Mouse (Mus musculus) lung, postnatal 36 days (tissue): Measurements from ENCODE around the gene Adcy10.
A peak's percentile ranks its signal among the peaks of the same experiment; 100 is the strongest.

ENCODE experiments used
- DNase-seq: peaks from one replicate; pipeline ENCODE4 v3.0.0; 2022; ENCODE audit warnings: mixed read lengths

The Adcy10 gene

GRCm38 (mm10) chr1:165605774-165606173, 120.8 kb downstream of the Adcy10 start:
- peak; percentile 45 for DNase-seq

GRCm38 (mm10) chr1:165608904-165609303, 123.9 kb downstream of the Adcy10 start:
- no peak for DNase-seq

- no peak for DNase-seq
Measured at GRCm38 (mm10) chr1:165609495-165610320, 124.7 kb downstream of the Adcy10 start.

GRCm38 (mm10) chr1:165610321-165610999, 125.5 kb downstream of the Adcy10 start:
- no peak for DNase-seq

- no peak for DNase-seq
Measured at GRCm38 (mm10) chr1:165612714-165613113, 127.7 kb downstream of the Adcy10 start.

- DNase-seq = no peak
Measured at GRCm38 (mm10) chr1:165613926-165614325, 128.9 kb downstream of the Adcy10 start.

- DNase-seq = no peak
Measured at GRCm38 (mm10) chr1:165614793-165615192, 129.8 kb downstream of the Adcy10 start.

- no peak for DNase-seq
Measured at GRCm38 (mm10) chr1:165616652-165617051, 131.7 kb downstream of the Adcy10 start.

GRCm38 (mm10) chr1:165617166-165617891, 132.3 kb downstream of the Adcy10 start:
- peak; percentile 67 for DNase-seq

GRCm38 (mm10) chr1:165618201-165618624, 133.2 kb downstream of the Adcy10 start:
- DNase-seq = peak; percentile 63

- DNase-seq = no peak
Measured at GRCm38 (mm10) chr1:165625058-165625457, 140.1 kb downstream of the Adcy10 start.

GRCm38 (mm10) chr1:165625896-165626295, 140.9 kb downstream of the Adcy10 start:
- DNase-seq = no peak
